Mouse (Mus musculus) cerebellum, adult 2 months (tissue): ENCODE measurements around the gene Tspan6. TPM values are rescaled to one million over a fixed set of nuclear protein-coding genes. Genes with fewer than 3 reads are reported as not detected.

Experiments used
- DNase-seq, 2 experiments: peaks; one replicate each; pipeline ENCODE4 v3.0.0; 2021
- H3K27ac ChIP-seq: fragments of 200-500 bp; 2 replicates; pipeline ENCODE4 v1.5.1; 2012; ENCODE audit warnings: low read length, control low read depth, inconsistent platforms; ENCODE audit not compliant: insufficient read depth
- H3K27me3 ChIP-seq: fragments of 200-500 bp; 2 replicates; pipeline ENCODE4 v1.6.1; 2012; ENCODE audit warnings: inconsistent platforms, mild to moderate bottlenecking, low read length, moderate library complexity; ENCODE audit not compliant: control insufficient read depth, insufficient read depth
- H3K4me1 ChIP-seq: fragments of 200-500 bp; 2 replicates; pipeline ENCODE4 v1.6.1; 2011; ENCODE audit warnings: low read length; ENCODE audit not compliant: control insufficient read depth, insufficient read depth
- H3K4me3 ChIP-seq: fragments of 200-500 bp; replicated peaks from 2 replicates; pipeline ENCODE3; 2011; ENCODE audit warnings: mild to moderate bottlenecking, low read depth, low read length, control low read depth; ENCODE audit not compliant: insufficient read depth
- CTCF ChIP-seq: fragments of 200-500 bp; IDR thresholded peaks from 2 replicates; pipeline ENCODE4 v1.5.1; 2011; ENCODE audit warnings: low read depth, mild to moderate bottlenecking, control low read depth, low read length, moderate library complexity, borderline replicate concordance; ENCODE audit not compliant: insufficient read depth
- POLR2A ChIP-seq: fragments of 200-500 bp; IDR thresholded peaks from 2 replicates; pipeline ENCODE4 v1.6.1; 2011; ENCODE audit warnings: low read length, control low read depth, borderline replicate concordance; ENCODE audit not compliant: insufficient read depth
- WGBS: fragments of 180-500 bp; shearing (Covaris S2); methylation state at CpG from one replicate; pipeline ENCODE4 v1.1.7; 2018; 5-methylcytosine and 5-hydroxymethylcytosine counted together
- polyA plus RNA-seq: library from polyadenylated mRNA; depleted of rRNA; stranded (reverse); fragments of >200 nt; gene quantifications from 2 replicates; pipeline ENCODE4 v1.2.3, GENCODE M21; 2012; rRNA removed

Gene Tspan6
- polyA plus RNA-seq: 14.9 and 16.3 TPM in 2 replicates

DNA sequence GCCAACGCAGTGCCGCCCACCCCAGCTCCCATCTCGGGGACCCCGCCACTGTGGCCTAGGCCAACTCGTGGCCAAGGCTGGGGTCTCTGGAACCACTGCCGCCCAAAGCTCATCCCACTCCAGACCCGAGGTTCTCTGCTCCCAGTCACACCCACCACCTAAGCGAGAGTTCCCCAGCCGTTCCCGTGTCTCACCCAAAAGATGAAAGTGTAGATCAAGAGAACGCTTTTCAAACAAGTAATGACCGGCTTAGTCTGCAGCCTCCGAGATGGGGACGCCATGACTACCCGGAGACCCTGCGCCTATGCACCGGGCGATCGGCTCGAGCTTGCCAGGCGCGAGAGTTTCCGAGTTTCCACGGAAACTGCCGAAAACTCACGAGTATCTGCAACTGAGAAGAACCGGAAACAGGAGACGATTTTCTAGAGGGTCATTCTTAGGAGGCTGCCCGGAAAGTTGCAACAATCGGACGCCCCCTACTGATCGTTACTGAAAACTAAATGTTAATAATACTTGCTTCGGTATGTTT, at the start of gene Tspan6:
Tspan6 (minus strand) TSS at position 416 of the 529 bp plus-strand sequence.
- peak; percentile 74 to 76 for DNase-seq
- Histone ChIP-seq H3K4me1 (no peaks in the 10 kb centered on the region), H3K27me3 (no peaks in the 10 kb centered on the region), H3K4me3 (peak within 1 kb of the TSS; percentile 91), H3K27ac (no peak within 1 kb of the TSS)
- TF ChIP-seq POLR2A: no peak
- no peak for TF ChIP-seq CTCF
- 4% methylated on average over 33 of the region's 33 CpGs for WGBS

DNA sequence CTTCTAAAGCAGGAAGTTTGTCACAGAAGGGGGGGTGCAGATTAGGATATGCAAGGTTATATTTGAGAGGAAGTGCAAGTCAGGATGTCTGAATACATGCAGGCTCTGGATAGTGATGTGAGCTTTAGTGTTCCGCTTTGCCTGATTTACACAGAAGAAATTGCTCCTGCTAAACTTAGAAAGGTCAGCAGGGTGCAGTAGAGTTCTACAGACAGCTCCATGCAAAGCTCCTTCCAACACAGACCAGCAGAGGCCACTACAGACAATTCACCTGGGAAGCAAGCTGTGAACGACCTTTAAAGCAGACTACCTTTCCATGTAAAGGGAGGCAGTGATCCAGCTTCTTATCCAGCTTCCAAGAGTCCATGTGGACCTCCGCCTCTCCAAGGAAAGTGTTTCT, 49.2 kb upstream of the Tspan6 start:
- no peak overlapping the region for H3K27ac ChIP-seq
- H3K4me1 ChIP-seq: no peaks in the 10 kb centered on the region
- TF ChIP-seq POLR2A (no peak), CTCF (peak; percentile 79)
- no peaks in the 10 kb centered on the region for H3K27me3 ChIP-seq
- WGBS: 8% methylated on average over 3 of the region's 3 CpGs
- DNase-seq: peak; percentile 37 to 44
- H3K4me3 ChIP-seq: no peak overlapping the region

DNA sequence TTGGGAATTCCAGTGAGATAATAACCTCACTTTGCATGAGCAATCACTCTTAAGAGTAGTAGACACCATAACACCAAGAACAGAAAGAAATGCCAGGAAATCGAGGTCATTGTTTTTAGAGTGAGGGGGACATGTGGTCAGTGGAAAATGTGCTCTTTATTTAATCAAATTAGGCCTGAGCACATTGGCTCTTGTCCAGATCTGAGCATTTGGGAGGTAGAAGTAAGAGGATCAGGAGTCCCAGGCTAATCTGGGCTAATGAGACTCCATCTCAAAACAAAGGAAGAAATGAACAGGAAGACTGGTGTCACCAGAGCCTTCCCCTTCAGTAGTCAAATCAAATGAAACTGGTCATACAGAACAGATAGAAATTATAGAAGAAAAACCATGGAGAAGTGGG, 41.3 kb upstream of the Tspan6 start:
- Histone ChIP-seq H3K4me3 (no peak overlapping the region), H3K27ac (no peak overlapping the region), H3K4me1 (no peaks in the 10 kb centered on the region), H3K27me3 (no peaks in the 10 kb centered on the region)
- TF ChIP-seq CTCF (no peak), POLR2A (no peak)
- WGBS: 7% methylated on average over 1 of the region's 1 CpGs
- no peak for DNase-seq

DNA sequence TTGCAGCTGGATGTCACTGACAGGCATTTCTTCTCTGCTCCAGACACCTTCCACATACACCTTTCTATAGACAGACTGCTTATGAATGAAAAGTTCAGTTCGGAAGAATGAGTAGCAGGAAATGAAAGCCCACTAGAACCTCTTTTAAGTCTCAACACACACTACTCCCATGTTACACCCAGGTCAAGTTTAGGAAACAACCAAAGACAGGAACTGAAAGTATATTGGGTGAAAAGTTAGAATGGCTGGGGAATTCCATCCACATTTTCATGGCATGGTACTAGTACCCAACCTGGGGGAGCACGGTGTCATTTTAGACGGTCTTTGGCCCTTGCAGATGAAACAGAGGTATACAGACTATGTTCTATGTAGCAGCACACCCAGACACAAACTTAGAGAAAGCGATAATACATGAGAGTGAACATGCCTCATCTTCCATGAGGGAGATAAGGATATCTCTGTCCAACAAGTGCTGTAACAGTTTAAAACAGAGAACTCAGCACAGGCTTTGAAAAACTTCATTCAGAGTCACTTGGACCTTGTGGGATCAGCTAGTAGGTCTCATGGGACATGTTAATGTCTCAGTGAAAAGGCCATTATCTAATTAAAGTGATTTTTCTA, 38.5 kb upstream of the Tspan6 start:
- Histone ChIP-seq H3K27me3 (no peaks in the 10 kb centered on the region), H3K4me3 (no peak overlapping the region), H3K27ac (no peak overlapping the region), H3K4me1 (no peaks in the 10 kb centered on the region)
- no peak for DNase-seq
- WGBS: 89% methylated on average over 4 of the region's 4 CpGs
- TF ChIP-seq POLR2A (no peak), CTCF (no peak)

DNA sequence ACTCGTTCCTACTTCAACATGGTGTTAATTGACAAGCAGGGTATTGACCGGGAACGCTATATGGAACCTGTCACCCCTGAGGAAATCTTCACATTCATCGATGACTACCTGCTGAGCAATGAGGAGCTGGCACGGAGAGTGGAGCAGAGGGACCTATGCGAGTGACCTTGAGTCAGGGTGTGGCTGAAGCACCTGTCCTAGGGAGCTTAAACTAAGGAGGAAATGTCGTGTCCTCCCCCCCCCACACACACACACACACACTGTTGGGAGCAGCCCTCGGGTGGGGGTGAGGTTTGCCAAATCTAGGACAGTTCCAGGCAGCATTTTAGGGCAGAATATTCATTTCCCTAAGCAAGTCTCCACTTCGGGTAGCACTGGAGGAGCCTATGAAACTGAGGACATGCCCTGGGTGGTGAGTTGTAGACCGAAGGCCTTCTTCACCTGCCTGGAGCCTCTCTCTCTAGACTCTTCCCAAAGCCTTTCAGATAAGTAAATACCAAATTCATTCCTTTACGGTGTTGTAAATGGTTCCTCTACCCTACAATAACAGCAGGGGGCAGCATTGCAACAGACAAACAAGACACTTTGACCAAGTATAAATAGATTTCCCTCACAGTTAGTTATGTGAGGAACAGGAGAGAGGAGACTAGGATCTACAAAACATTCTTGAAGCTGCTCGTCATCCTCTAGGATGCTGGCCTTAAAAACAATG, 33.2 kb upstream of the Tspan6 start:
- no peak for TF ChIP-seq POLR2A
- TF ChIP-seq CTCF: no peak
- DNase-seq: peak in 1 of 2 experiments; percentile 1
- Histone ChIP-seq H3K27me3 (no peaks in the 10 kb centered on the region), H3K4me3 (no peak overlapping the region), H3K27ac (no peak overlapping the region), H3K4me1 (no peaks in the 10 kb centered on the region)
- 56% methylated on average over 12 of the region's 12 CpGs for WGBS

DNA sequence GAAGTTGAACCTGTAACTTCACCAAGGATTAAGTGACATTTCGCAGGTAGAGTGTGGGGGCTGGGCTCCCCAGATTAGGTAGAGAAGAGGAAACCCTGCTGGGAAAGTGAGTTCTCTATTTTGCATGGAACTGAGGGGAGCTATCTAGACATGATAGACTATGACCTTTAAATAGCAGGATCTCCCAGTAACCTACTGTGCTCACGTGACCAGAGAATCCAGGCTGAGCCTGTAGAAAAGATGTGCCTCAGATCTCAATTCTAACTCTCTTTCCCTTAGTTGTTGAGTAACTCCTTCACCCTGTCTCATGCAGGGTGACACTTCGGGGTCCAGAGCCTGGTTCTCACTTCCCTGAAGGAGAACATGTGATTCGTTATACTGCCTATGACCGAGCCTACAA, 28.5 kb upstream of the Tspan6 start:
- no peak overlapping the region for H3K27ac ChIP-seq
- no peak overlapping the region for H3K4me3 ChIP-seq
- no peak for DNase-seq
- H3K27me3 ChIP-seq: no peaks in the 10 kb centered on the region
- WGBS: 73% methylated on average over 5 of the region's 5 CpGs
- no peaks in the 10 kb centered on the region for H3K4me1 ChIP-seq
- no peak for TF ChIP-seq CTCF
- TF ChIP-seq POLR2A: no peak

DNA sequence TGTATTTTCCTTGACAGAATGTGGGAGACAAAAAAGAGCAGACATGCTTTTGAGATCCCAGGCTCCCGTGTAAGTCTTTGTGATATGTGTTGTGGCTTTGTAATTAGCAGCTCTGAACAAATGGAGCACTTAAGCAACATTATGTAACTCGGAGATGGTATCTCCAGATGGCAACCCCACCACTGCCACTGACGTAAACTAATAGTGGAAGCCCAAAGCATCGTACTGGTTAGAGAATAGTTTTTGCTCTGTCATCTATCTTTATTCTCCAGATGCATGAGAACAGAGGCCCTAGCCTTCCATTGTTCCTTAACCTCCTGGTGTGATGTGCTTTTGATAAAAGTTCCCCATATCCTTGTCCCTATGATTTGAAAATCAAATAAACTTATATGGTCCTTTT, 23.0 kb upstream of the Tspan6 start:
- no peak overlapping the region for H3K4me3 ChIP-seq
- no peak overlapping the region for H3K27ac ChIP-seq
- TF ChIP-seq CTCF (no peak), POLR2A (no peak)
- no peak for DNase-seq
- WGBS: 58% methylated on average over 4 of the region's 4 CpGs
- H3K27me3 ChIP-seq: no peaks in the 10 kb centered on the region
- no peaks in the 10 kb centered on the region for H3K4me1 ChIP-seq

DNA sequence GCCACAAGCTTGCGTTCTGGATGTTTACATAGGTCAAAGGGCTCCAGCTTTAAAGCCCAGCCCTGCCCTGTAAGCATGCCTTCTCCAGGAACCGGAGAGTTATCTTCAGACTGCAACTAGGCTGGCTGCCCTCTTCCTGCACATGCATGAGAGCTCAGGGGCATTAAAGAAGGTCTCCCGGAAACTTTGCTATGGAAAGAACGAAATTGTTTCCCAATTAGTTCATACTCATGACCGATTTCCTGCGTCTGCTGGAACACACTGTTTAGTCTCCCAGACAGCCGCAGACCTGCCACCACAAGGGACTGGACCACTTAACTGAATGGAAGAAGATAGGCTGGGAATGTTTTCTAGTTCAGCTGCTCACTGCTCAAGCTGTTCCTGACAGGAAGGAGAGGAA, 16.0 kb upstream of the Tspan6 start:
- WGBS: 55% methylated on average over 7 of the region's 7 CpGs
- H3K27ac ChIP-seq: no peak overlapping the region
- H3K4me3 ChIP-seq: no peak overlapping the region
- no peak for DNase-seq
- H3K4me1 ChIP-seq: no peaks in the 10 kb centered on the region
- H3K27me3 ChIP-seq: no peaks in the 10 kb centered on the region
- TF ChIP-seq POLR2A: no peak
- TF ChIP-seq CTCF: no peak
